Mouse (Mus musculus) lung, postnatal 10 days (tissue): ENCODE measurements at regions not wholly inside any gene's neighbourhood (a gene's known extent, or its start where the extent isn't known, plus 50 kb on each side); places are given as distances from the start of the nearest gene placed in this dataset.

Experiments used
- DNase-seq: peaks from one replicate; pipeline ENCODE4 v3.0.0; 2021

DNA sequence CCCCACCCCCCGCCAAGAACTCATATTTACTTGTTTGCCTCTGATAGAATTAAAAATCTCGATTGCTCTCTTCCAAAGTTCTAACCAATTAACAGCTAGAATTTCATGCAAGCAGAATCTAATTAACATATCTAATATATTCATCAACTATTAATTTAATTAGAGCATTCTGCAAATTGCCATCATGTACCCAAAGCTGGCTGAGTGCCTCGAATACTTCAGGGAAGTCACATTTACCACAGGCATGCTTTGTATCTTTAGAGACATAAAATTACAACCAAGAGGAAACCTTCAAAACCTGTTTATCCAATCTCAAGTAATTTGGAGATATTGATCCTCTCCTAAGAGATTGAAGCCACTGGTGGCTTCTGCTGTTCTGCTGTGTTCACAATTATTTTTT is 401.6 kb upstream of the Nmur2 start:
- no peak for DNase-seq

- no peak for DNase-seq
Observed at GRCm38 (mm10) chr11:56441071-56441470, 400.3 kb upstream of the Nmur2 start.

DNA sequence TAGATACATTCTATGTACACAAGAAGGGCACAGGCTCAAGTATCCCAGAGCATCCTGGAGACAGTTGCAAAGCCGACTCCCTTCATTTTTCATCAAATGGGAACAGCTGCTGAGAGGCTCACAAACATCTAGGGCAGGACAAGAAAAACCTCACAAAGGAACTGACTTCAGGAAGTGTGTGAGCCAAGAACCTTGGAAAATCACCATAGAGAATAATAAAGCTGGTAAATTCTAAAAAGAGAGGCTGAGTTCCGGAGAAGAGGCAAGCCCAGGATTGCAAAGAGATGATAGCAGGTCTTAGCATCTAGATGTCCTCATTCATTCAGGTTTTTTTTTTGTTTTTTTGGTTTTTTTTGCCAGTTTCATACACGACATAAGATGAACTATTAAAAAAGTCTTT is 390.3 kb upstream of the Nmur2 start:
- DNase-seq: no peak

DNA sequence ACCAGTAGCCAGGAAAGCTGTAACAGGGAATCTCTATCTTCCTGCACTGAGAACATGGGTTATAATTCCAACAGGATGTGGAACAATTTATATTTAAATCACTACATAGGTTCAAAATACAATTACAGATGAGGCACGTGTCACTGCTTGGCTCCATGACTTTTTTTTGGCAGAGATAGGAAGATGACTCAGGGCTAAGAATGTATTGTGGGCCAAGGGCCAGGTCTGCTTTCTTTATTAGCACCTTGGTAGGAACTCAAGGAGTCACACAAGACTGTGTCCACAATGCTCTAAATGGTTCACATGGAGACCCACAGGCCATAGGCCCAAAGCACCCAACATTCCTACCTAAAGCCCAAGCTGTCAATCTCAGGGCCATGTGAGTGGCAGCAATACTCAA is 344.0 kb upstream of the Nmur2 start:
- no peak for DNase-seq

GRCm38 (mm10) chr11:56377535-56377934 is 336.7 kb upstream of the Nmur2 start:
- DNase-seq: no peak

GRCm38 (mm10) chr11:56374329-56374728 is 333.5 kb upstream of the Nmur2 start:
- peak; percentile 17 for DNase-seq

DNA sequence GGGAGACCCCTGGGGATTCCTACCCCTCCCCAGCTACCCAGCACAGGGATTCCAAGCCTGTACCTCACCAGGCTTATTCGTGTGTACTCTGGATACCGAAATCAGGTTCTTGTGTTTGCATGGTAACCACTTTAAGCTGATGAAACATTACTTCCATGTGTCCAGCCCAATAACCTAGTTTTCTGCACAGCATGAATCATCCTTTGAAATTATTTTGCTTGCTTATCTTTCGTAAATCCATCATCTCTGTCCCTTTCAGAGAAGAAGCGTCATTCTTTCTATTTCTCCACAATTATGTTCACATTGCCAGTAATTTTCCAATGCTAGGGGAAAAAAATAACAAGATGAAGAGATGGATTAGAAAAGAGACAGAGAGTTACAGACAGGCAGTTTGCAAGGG is 332.8 kb upstream of the Nmur2 start:
- no peak for DNase-seq

- DNase-seq: no peak
Observed at GRCm38 (mm10) chr11:56357690-56358089, 316.9 kb upstream of the Nmur2 start.

DNA sequence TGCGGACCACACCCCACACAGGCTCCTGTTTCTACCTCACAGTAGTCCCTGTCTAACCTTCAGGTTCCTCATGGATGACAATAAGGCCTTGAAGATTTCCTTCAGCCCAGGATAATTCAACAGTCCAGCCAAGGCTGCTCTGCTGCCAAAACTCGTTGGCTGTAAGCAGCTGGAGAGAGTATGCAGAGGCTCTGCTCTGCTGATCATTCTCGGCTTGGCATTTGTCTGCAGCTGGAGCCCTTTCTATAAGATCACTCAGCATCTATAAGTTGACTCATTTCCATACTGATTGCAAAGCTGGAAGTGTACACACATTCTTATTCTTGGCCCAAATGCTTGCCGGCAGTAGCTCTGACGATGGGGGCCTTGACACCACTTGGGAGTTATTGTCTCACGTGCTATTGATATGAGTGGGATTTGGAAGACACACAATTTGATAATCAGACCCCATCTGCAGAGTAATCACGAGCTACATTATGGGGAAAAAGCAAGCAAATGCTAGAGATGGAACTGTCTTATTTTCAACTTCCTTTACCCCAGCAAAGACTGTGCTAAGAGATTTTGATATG is 311.1 kb upstream of the Nmur2 start:
- DNase-seq: peak; percentile 26

DNA sequence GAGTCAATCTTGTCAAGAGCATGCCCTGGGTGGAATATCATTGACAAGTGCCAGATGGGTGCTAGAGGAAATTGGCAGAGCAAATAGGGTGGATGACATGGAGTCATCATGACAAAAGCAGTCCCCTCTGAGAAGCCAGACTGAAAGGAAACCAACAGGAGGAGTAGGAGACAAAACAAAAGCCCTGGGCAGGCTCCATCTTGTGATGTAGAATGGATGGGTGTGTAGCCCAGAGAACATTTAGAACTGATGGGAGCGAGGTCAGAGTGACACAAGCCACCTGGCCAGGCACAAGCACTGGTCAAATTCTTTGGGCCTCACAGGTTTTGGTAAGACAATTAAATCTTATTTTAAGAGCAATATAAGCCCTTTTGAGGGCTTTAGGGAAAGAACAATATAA is 310.4 kb upstream of the Nmur2 start:
- no peak for DNase-seq

- no peak for DNase-seq
Observed at GRCm38 (mm10) chr11:56349766-56350165, 309.0 kb upstream of the Nmur2 start.

DNA sequence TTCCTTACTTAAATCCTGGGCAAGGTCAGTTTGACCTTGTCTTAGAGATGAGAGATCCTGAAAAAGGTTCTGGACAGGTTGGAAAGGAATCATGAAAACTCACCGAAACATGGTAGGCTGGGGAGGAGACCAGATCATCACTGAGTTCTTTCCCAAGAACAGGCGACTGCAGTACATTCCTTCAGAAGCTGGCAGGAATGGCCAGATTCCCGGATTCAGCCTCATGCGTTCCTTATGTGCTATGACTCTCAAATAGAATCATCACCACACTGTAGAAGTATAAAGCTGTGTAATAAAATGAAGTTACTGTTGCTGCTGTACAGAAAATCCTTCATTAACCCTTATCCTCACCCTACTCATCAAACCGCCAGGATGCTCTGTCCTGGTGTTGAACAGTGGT is 307.6 kb upstream of the Nmur2 start:
- no peak for DNase-seq

DNA sequence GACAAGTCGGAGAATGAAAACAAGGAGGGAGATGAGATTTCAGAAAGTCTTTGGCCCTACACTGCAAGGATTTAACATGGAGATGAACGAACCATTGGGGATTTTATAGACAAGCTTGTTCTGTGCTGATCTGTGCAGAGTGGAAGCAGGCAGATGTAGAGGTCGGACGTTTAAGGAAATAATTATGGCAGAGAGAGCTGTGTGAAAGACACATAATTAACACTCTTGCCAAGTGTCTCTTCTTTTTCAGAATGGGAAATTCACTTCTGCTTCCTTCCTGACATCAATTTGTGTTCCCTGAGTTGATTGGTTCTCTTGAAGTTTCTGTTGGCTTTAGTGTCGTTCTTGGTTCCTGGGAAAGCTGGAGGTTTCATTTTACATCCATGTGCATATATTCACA is 302.3 kb upstream of the Nmur2 start:
- no peak for DNase-seq

GRCm38 (mm10) chr11:56341731-56342130 is 300.9 kb upstream of the Nmur2 start:
- no peak for DNase-seq

- DNase-seq: no peak
Observed at GRCm38 (mm10) chr11:56341040-56341439, 300.2 kb upstream of the Nmur2 start.

DNA sequence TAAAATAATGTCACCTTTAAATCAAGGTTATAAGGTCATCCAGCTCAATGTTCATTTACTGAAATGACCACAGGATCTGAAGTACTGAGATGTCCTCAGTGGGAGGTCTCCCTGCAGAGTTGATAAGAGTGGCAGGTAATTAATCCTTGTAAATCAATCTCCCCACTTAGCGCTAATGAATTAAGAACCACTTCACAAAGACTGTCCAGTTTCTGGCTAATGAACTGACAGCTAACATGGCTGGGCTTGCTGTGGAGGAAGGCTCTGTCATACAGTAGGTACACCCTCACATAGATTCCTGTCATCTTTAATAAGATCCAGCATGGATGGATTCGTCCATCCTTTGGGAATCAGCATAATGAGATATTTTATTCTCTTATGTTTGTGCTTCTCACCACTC is 297.7 kb upstream of the Nmur2 start:
- no peak for DNase-seq

GRCm38 (mm10) chr11:56335937-56336336 is 295.1 kb upstream of the Nmur2 start:
- DNase-seq: no peak

- DNase-seq: no peak
Observed at GRCm38 (mm10) chr11:56320293-56320692, 279.5 kb upstream of the Nmur2 start.

- peak; percentile 22 for DNase-seq
Observed at GRCm38 (mm10) chr11:56315221-56315987, 274.6 kb upstream of the Nmur2 start.

GRCm38 (mm10) chr11:56309549-56309948 is 268.7 kb upstream of the Nmur2 start:
- DNase-seq: no peak

DNA sequence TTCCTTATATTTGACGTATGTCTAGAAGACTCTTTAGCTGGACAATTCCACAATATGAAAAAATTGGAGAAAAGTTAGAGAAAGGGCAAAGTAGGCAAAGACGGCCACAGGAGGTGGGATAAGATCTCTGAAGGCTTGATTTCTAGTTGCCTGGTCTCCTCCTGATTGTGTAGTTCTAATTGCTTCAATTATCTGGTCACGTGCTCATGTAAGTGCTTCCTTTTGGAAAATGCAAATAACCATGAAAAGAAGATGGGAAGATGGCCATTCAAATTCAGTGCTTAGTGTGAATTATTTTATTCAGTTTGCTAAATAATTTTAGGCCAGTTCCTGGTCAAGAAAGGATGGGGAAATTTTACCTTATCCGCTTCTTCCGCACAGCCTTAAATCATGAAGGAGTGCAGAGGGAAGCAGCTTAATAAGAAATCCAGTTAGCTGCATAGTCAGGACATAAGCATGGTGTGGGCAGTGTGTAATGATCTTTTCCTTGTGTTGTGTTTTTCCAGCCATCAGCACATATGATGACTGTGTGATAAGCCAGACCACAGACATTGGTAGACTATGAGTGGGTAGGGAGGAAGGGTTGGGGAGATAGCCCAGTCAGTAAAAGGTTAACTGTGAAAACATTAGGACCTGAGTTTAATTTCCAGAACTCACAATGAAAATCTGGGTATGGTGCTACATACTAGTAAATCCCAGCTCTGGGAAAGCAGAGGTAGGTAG is 267.7 kb upstream of the Nmur2 start:
- no peak for DNase-seq

DNA sequence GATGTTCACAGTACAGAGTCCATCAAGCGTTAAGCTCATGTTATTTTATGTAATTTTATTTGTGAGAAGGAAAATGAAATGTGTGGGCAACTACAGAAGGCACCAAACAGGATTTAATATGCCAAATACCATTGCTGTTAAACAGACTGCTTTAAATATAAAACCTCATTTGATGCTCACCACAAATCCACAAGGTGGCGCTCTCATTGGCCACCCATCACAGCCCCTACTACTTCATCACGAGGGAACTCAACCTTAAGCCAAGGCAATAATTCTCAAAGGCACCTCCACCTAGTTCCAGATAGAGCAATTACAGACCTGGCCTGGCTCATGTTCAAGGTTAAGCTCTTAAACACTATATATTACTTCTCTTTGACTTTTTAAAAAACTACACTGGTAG is 266.2 kb upstream of the Nmur2 start:
- DNase-seq: no peak

- DNase-seq: peak; percentile 32
Observed at GRCm38 (mm10) chr11:56290651-56291578, 250.1 kb upstream of the Nmur2 start.
